ENCODE assay signal across 7 mouse cellular contexts in the genomic region with DNA sequence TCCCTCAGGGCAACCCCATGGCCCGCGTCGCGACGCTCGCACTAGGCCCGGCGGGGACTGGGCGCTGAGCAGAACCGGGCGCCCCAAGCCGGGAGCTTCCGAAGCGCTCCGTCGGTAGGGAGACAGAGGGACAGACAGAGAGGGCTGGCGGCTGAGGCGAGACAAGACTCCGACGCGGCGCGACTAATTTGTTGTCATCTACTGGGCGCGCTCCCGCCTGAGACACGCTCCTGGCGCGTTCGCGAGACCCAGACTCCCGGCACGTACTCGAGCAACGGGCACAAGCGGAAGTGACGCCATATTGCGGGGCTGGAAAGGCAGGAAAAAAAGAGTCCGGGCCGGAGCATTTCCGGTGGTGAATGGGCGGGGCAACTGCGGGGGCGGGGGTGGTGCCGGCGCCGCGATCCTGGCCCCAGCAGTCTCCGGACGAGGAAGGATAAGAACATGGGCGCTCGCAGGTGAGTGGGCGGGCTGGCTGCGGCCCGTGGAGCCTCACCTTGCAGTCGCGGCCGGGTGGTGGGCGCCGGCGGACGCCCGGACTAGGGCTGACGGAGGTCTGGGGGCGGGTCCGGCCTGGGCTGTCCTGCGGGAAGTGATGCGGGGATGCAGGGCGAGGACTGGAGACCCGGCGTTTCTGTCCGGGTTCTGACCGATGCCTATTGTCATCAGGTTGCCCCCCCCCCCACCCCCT. TPM values are rescaled to one million over a fixed set of nuclear protein-coding genes. Genes with fewer than 3 reads are reported as not detected.
DNase-seq lines count a peak whose midpoint lies in the region; ATAC-seq and TF ChIP-seq lines count a peak whose summit lies in the region.

A gene (minus strand): TSS at position 211 of the 691 bp plus-strand sequence.

- H3K9me3 ChIP-seq in embryonic facial prominence, embryonic 10.5 days = no peaks in the 10 kb centered on the region
- no peaks in the 10 kb centered on the region for H3K9me3 ChIP-seq in intestine, postnatal 0 days (ENCODE audit: control insufficient read depth)
- no peaks in the 10 kb centered on the region for H3K9me3 ChIP-seq in midbrain, embryonic 12.5 days

- TF ChIP-seq POLR2A in small intestine, adult 2 months (IDR thresholded peaks at IDR 0.05; ENCODE audit: low read depth, low read length) = no peak; the same call in none of the 2 replicates

- H3K4me3 ChIP-seq in embryonic facial prominence, embryonic 10.5 days = peak within 1 kb of the TSS; percentile 95
- H3K4me3 ChIP-seq in intestine, postnatal 0 days (ENCODE audit: low read depth, low read length) = peak within 1 kb of the TSS; percentile 95
- H3K4me3 ChIP-seq in midbrain, embryonic 12.5 days = peak within 1 kb of the TSS; percentile 92
- H3K4me3 ChIP-seq in small intestine, adult 2 months (ENCODE audit: low read depth, low read length) = peak within 1 kb of the TSS; percentile 90

- peaks cover 24% of the 10 kb centered on the region for H3K36me3 ChIP-seq in embryonic facial prominence, embryonic 10.5 days (replicated peaks)
- no peaks in the 10 kb centered on the region; the same call in 1 of the 2 replicates for H3K36me3 ChIP-seq in intestine, postnatal 0 days (ENCODE audit: control insufficient read depth, insufficient read depth)
- peaks cover 9% of the 10 kb centered on the region for H3K36me3 ChIP-seq in midbrain, embryonic 12.5 days
- H3K36me3 ChIP-seq in small intestine, adult 2 months (ENCODE audit: control insufficient read depth, insufficient read depth, low read length) = peaks cover 1% of the 10 kb centered on the region; the same call in 1 of the 2 replicates

- H3K9ac ChIP-seq in intestine, postnatal 0 days (ENCODE audit: low read depth, low read length) = peak within 1 kb of the TSS; percentile 98
- peak within 1 kb of the TSS; percentile 89 for H3K9ac ChIP-seq in midbrain, embryonic 12.5 days (replicated peaks)

- peaks cover 28% of the 10 kb centered on the region for H3K4me1 ChIP-seq in embryonic facial prominence, embryonic 10.5 days
- 0 out of 2 replicates have a peak, but pooled peaks cover 3% of the 10 kb centered on the region for H3K4me1 ChIP-seq in intestine, postnatal 0 days (replicated peaks; ENCODE audit: control insufficient read depth, insufficient read depth, low read length)
- H3K4me1 ChIP-seq in midbrain, embryonic 12.5 days = peaks cover 26% of the 10 kb centered on the region
- peaks cover 5% of the 10 kb centered on the region for H3K4me1 ChIP-seq in small intestine, adult 2 months (ENCODE audit: control insufficient read depth, insufficient read depth, insufficient read length, low read length)

- no peaks in the 10 kb centered on the region for H3K27me3 ChIP-seq in embryonic facial prominence, embryonic 10.5 days (replicated peaks; ENCODE audit: low read depth, poor library complexity, severe bottlenecking)
- H3K27me3 ChIP-seq in intestine, postnatal 0 days (replicated peaks; ENCODE audit: control insufficient read depth, insufficient read depth, low read length) = no peaks in the 10 kb centered on the region
- H3K27me3 ChIP-seq in midbrain, embryonic 12.5 days = no peaks in the 10 kb centered on the region
- H3K27me3 ChIP-seq in small intestine, adult 2 months (ENCODE audit: control insufficient read depth, insufficient read depth, low read length) = no peaks in the 10 kb centered on the region

- peak within 1 kb of the TSS; percentile 94 for H3K27ac ChIP-seq in embryonic facial prominence, embryonic 10.5 days (replicated peaks)
- peak within 1 kb of the TSS; percentile 98 for H3K27ac ChIP-seq in intestine, postnatal 0 days (ENCODE audit: low read depth, low read length)
- peak within 1 kb of the TSS; percentile 94 for H3K27ac ChIP-seq in midbrain, embryonic 12.5 days (replicated peaks)
- peak within 1 kb of the TSS; percentile 77 for H3K27ac ChIP-seq in small intestine, adult 2 months (ENCODE audit: insufficient read depth, low read depth, low read length)

- peak; percentile 83 for ATAC-seq in intestine, postnatal 0 days
- peak; percentile 91 for ATAC-seq in midbrain, embryonic 12.5 days (ENCODE audit: low FRiP score, low read depth)

- intact Hi-C loops in left cerebral cortex, postnatal 4 days (cut with DNase I) = no loop called here

- no peak for TF ChIP-seq CTCF in intestine, postnatal 0 days (IDR thresholded peaks at IDR 0.05; ENCODE audit: low read depth)
- no peak for TF ChIP-seq CTCF in small intestine, adult 2 months (IDR thresholded peaks at IDR 0.05; ENCODE audit: extremely low read depth, insufficient read length, insufficient replicate concordance, low read depth, low read length)

- H3K4me2 ChIP-seq in intestine, postnatal 0 days (replicated peaks; ENCODE audit: low read depth) = peak within 1 kb of the TSS; percentile 93
- peak within 1 kb of the TSS; percentile 85 for H3K4me2 ChIP-seq in midbrain, embryonic 12.5 days (replicated peaks)

- peak; percentile 97 for DNase-seq in adrenal gland, postnatal 10 days
- DNase-seq in embryonic facial prominence, embryonic 10.5 days (ENCODE audit: low spot score) = peak; percentile 97
- peak; percentile 75 for DNase-seq in gonadal fat pad, adult 2 months (ENCODE audit: low read depth)
- DNase-seq in left cerebral cortex, postnatal 4 days = peak; percentile 98

- under 1% methylated on average over 73 of the region's 73 CpGs for WGBS in embryonic facial prominence, embryonic 10.5 days
- under 1% methylated on average over 72 of the region's 73 CpGs for WGBS in intestine, postnatal 0 days
- under 1% methylated on average over 67 of the region's 73 CpGs for WGBS in midbrain, embryonic 12.5 days
- under 1% methylated on average over 73 of the region's 73 CpGs for WGBS in small intestine, adult 2 months

RNA-seq across cellular contexts. Expression of the gene that starts here (rescaled TPM):
- total RNA-seq in adrenal gland, postnatal 10 days (2021) = 10 to 100 TPM; 24.2 to 28.3 TPM
- polyA plus RNA-seq in embryonic facial prominence, embryonic 10.5 days (2016; fragmentation: Nextera tagmentation; extraction: Ambion mirVana) = 13.0 and 14.3 TPM in 2 replicates
- 19.2 and 20.1 TPM in 2 replicates for polyA plus RNA-seq in gonadal fat pad, adult 2 months (2012; rRNA removed)
- 10.8 and 12.0 TPM in 2 replicates for polyA plus RNA-seq in intestine, postnatal 0 days (2015; fragmentation: Nextera tagmentation; extraction: Ambion mirVana)
- 10 to 100 TPM; 38.5 to 39.3 TPM for total RNA-seq in left cerebral cortex, postnatal 4 days (2021)
- polyA plus RNA-seq in midbrain, embryonic 12.5 days (2016; fragmentation: Nextera tagmentation; extraction: Ambion mirVana) = 15.5 and 18.3 TPM in 2 replicates
- 5.6 and 9.8 TPM in 2 replicates for polyA plus RNA-seq in small intestine, adult 2 months (2012; rRNA removed)

Comparison
In these comparisons a context has a peak if more than half of its experiments do, and no peak if none do; other contexts are left out.
1. Peak in every context shown above with its lines: DNase-seq, ATAC-seq, H3K4me3 ChIP-seq and H3K27ac ChIP-seq.